In genomic region chr4:150059841-150060468, GRCm38 (mm10) we compare ENCODE assay signal across 12 mouse cellular contexts. TPM values are rescaled to one million over a fixed set of nuclear protein-coding genes. Genes with fewer than 3 reads are reported as not detected.
DNase-seq lines count a peak whose midpoint lies in the region; ATAC-seq lines count a peak whose summit lies in the region.
"Had no signal": no experiment of that assay in that cellular context is flagged by ENCODE, and none has a peak within 500 bp of the region (broad histone marks: within the 10 kb centered on the region; RNA-seq: fewer than 3 reads in every experiment).

No protein-coding gene starts in this region.

- no peak overlapping the region for H3K27ac ChIP-seq in heart, embryonic 11.5 days (ENCODE audit: low read depth, low read length)
- no peak overlapping the region for H3K27ac ChIP-seq in midbrain, embryonic 11.5 days (ENCODE audit: low read depth, low read length)
- no peak overlapping the region for H3K27ac ChIP-seq in midbrain, embryonic 15.5 days
- H3K27ac ChIP-seq in intestine, embryonic 16.5 days (ENCODE audit: low read length) = peak overlapping the region; percentile 65
- peak overlapping the region; percentile 81 for H3K27ac ChIP-seq in stomach, embryonic 15.5 days
- H3K27ac ChIP-seq: left cerebral cortex, adult 2 months had no signal

- 70% methylated on average over 9 of the region's 9 CpGs for WGBS in heart, embryonic 11.5 days (ENCODE audit: insufficient replicate concordance)
- 48% methylated on average over 9 of the region's 9 CpGs for WGBS in midbrain, embryonic 11.5 days
- WGBS in midbrain, embryonic 15.5 days = 56% methylated on average over 9 of the region's 9 CpGs
- whole genome bisulfite sequencing in intestine, embryonic 16.5 days = 62% methylated on average over 9 of the region's 9 CpGs
- WGBS in stomach, embryonic 15.5 days = 65% methylated on average over 9 of the region's 9 CpGs

- H3K9me3 ChIP-seq in heart, embryonic 11.5 days (replicated peaks; ENCODE audit: control insufficient read depth, low read length) = no peaks in the 10 kb centered on the region
- no peaks in the 10 kb centered on the region for H3K9me3 ChIP-seq in midbrain, embryonic 11.5 days (ENCODE audit: control insufficient read depth, low read length)
- H3K9me3 ChIP-seq in midbrain, embryonic 15.5 days = no peaks in the 10 kb centered on the region
- no peaks in the 10 kb centered on the region for H3K9me3 ChIP-seq in intestine, embryonic 16.5 days (ENCODE audit: control insufficient read depth, low read length)
- H3K9me3 ChIP-seq in stomach, embryonic 15.5 days = no peaks in the 10 kb centered on the region

- H3K4me1 ChIP-seq in heart, embryonic 11.5 days (ENCODE audit: control insufficient read depth, insufficient read depth, low read length) = 0 out of 2 replicates have a peak, but pooled peaks cover 3% of the 10 kb centered on the region
- H3K4me1 ChIP-seq in midbrain, embryonic 11.5 days (ENCODE audit: control insufficient read depth, insufficient read depth, low read length) = no peaks in the 10 kb centered on the region
- H3K4me1 ChIP-seq in midbrain, embryonic 15.5 days = no peaks in the 10 kb centered on the region
- peaks cover 25% of the 10 kb centered on the region for H3K4me1 ChIP-seq in intestine, embryonic 16.5 days (ENCODE audit: control insufficient read depth, insufficient read depth, low read length)
- H3K4me1 ChIP-seq in stomach, embryonic 15.5 days = peaks cover 22% of the 10 kb centered on the region

- H3K36me3 ChIP-seq in heart, embryonic 11.5 days (ENCODE audit: control insufficient read depth, insufficient read depth, low read length) = no peaks in the 10 kb centered on the region
- no peaks in the 10 kb centered on the region for H3K36me3 ChIP-seq in midbrain, embryonic 11.5 days (ENCODE audit: control insufficient read depth, insufficient read depth, low read length)
- H3K36me3 ChIP-seq in midbrain, embryonic 15.5 days (replicated peaks) = no peaks in the 10 kb centered on the region
- no peaks in the 10 kb centered on the region for H3K36me3 ChIP-seq in intestine, embryonic 16.5 days (ENCODE audit: control insufficient read depth, insufficient read depth, low read length)
- no peaks in the 10 kb centered on the region for H3K36me3 ChIP-seq in stomach, embryonic 15.5 days

- H3K27me3 ChIP-seq in heart, embryonic 11.5 days (ENCODE audit: control insufficient read depth, insufficient read depth, low read length) = peaks cover 3% of the 10 kb centered on the region; the same call in 1 of the 2 replicates
- no peaks in the 10 kb centered on the region for H3K27me3 ChIP-seq in midbrain, embryonic 11.5 days (ENCODE audit: control insufficient read depth, insufficient read depth, low read length)
- H3K27me3 ChIP-seq in midbrain, embryonic 15.5 days (replicated peaks) = no peaks in the 10 kb centered on the region
- no peaks in the 10 kb centered on the region for H3K27me3 ChIP-seq in intestine, embryonic 16.5 days (replicated peaks; ENCODE audit: control insufficient read depth, insufficient read depth, low read length)
- H3K27me3 ChIP-seq in stomach, embryonic 15.5 days (replicated peaks) = no peaks in the 10 kb centered on the region

- no peak for ATAC-seq in heart, embryonic 11.5 days (replicated peaks; ENCODE audit: insufficient number of reproducible peaks, low FRiP score, low TSS enrichment)
- ATAC-seq in midbrain, embryonic 11.5 days (ENCODE audit: low FRiP score) = no peak
- no peak for ATAC-seq in midbrain, embryonic 15.5 days (replicated peaks)
- peak; percentile 45 for ATAC-seq in intestine, embryonic 16.5 days
- no peak for ATAC-seq in stomach, embryonic 15.5 days (ENCODE audit: insufficient read depth, low FRiP score, low read depth)
- ATAC-seq: activated CD4-positive, CD25-positive, alpha-beta regulatory T cell, adult 4 months; hindbrain, embryonic 16.5 days had no signal

- no peak overlapping the region for H3K4me2 ChIP-seq in heart, embryonic 11.5 days
- H3K4me2 ChIP-seq in midbrain, embryonic 11.5 days = no peak overlapping the region
- no peak overlapping the region for H3K4me2 ChIP-seq in midbrain, embryonic 15.5 days
- H3K4me2 ChIP-seq in intestine, embryonic 16.5 days (ENCODE audit: low read depth, low read length) = peak overlapping the region; percentile 26; the same call in 1 of the 2 replicates
- H3K4me2 ChIP-seq in stomach, embryonic 15.5 days = no peak overlapping the region

- H3K4me3 ChIP-seq in heart, embryonic 11.5 days (ENCODE audit: low read depth, low read length) = no peak overlapping the region
- no peak overlapping the region for H3K4me3 ChIP-seq in midbrain, embryonic 11.5 days (ENCODE audit: low read depth, low read length)
- no peak overlapping the region for H3K4me3 ChIP-seq in midbrain, embryonic 15.5 days
- no peak overlapping the region for H3K4me3 ChIP-seq in intestine, embryonic 16.5 days (ENCODE audit: low read length)
- no peak overlapping the region for H3K4me3 ChIP-seq in stomach, embryonic 15.5 days (replicated peaks)
- H3K4me3 ChIP-seq: left cerebral cortex, adult 2 months had no signal

- peak; percentile 92 for DNase-seq in heart, adult 11 months
- DNase-seq in midbrain, embryonic 11.5 days (ENCODE audit: low spot score, missing footprints) = no peak
- no peak for DNase-seq in cerebellum, postnatal 10 days
- no peak for DNase-seq in cerebellum, adult 9-10 months
- DNase-seq: gastrocnemius, postnatal 36 days had no signal

- H3K9ac ChIP-seq in heart, embryonic 11.5 days (ENCODE audit: low read depth, low read length) = no peak overlapping the region
- H3K9ac ChIP-seq in midbrain, embryonic 11.5 days (ENCODE audit: low read length) = 0 out of 2 replicates have a peak overlapping the region, but pooled peaks have one; percentile 4
- no peak overlapping the region for H3K9ac ChIP-seq in midbrain, embryonic 15.5 days
- H3K9ac ChIP-seq in intestine, embryonic 16.5 days (ENCODE audit: low read depth, low read length) = no peak overlapping the region
- no peak overlapping the region for H3K9ac ChIP-seq in stomach, embryonic 15.5 days

RNA-seq across cellular contexts. Expression of gene Gpr157, which starts 27.2 kb away (rescaled TPM):
- polyA plus RNA-seq in heart, embryonic 11.5 days (2014; fragmentation: Nextera tagmentation; extraction: Ambion mirVana) = 1.3 and 1.5 TPM in 2 replicates
- polyA plus RNA-seq in midbrain, embryonic 11.5 days (2014; fragmentation: Nextera tagmentation; extraction: Ambion mirVana) = 0.10 and 0.15 TPM in 2 replicates
- 0.32 and 0.55 TPM in 2 replicates for polyA plus RNA-seq in midbrain, embryonic 15.5 days (2015; fragmentation: Nextera tagmentation; extraction: Ambion mirVana)
- 1.6 and 1.8 TPM in 2 replicates for polyA plus RNA-seq in intestine, embryonic 16.5 days (2015; fragmentation: Nextera tagmentation; extraction: Ambion mirVana)
- 1.2 and 1.3 TPM in 2 replicates for polyA plus RNA-seq in stomach, embryonic 15.5 days (2015; fragmentation: Nextera tagmentation; extraction: Ambion mirVana)

RNA-seq across cellular contexts. Expression of gene H6pd, which starts 51.1 kb away (rescaled TPM):
- polyA plus RNA-seq in heart, embryonic 11.5 days (2014; fragmentation: Nextera tagmentation; extraction: Ambion mirVana) = 4.8 and 6.2 TPM in 2 replicates
- polyA plus RNA-seq in midbrain, embryonic 11.5 days (2014; fragmentation: Nextera tagmentation; extraction: Ambion mirVana) = 1.7 and 2.4 TPM in 2 replicates
- polyA plus RNA-seq in midbrain, embryonic 15.5 days (2015; fragmentation: Nextera tagmentation; extraction: Ambion mirVana) = 2.5 and 3.1 TPM in 2 replicates
- polyA plus RNA-seq in intestine, embryonic 16.5 days (2015; fragmentation: Nextera tagmentation; extraction: Ambion mirVana) = 31.6 and 41.6 TPM in 2 replicates
- 14.4 and 15.3 TPM in 2 replicates for polyA plus RNA-seq in stomach, embryonic 15.5 days (2015; fragmentation: Nextera tagmentation; extraction: Ambion mirVana)

RNA-seq across cellular contexts. Expression of gene Slc2a5, which starts 59.1 kb away (rescaled TPM):
- 0.79 and 1.3 TPM in 2 replicates for polyA plus RNA-seq in heart, embryonic 11.5 days (2014; fragmentation: Nextera tagmentation; extraction: Ambion mirVana)
- polyA plus RNA-seq in midbrain, embryonic 11.5 days (2014; fragmentation: Nextera tagmentation; extraction: Ambion mirVana) = 1.1 and 1.6 TPM in 2 replicates
- polyA plus RNA-seq in midbrain, embryonic 15.5 days (2015; fragmentation: Nextera tagmentation; extraction: Ambion mirVana) = 1.6 and 2.9 TPM in 2 replicates
- polyA plus RNA-seq in intestine, embryonic 16.5 days (2015; fragmentation: Nextera tagmentation; extraction: Ambion mirVana) = 2.4 and 3.4 TPM in 2 replicates
- 1.6 and 2.4 TPM in 2 replicates for polyA plus RNA-seq in stomach, embryonic 15.5 days (2015; fragmentation: Nextera tagmentation; extraction: Ambion mirVana)
- polyA plus RNA-seq: activated CD4-positive, CD25-positive, alpha-beta regulatory T cell, adult 4 months had no signal

Comparison
In these comparisons a context has a peak if more than half of its experiments do, and no peak if none do; other contexts are left out.
1. H3K27ac ChIP-seq: peak in intestine, embryonic 16.5 days (single experiment) and stomach, embryonic 15.5 days (single experiment); none in heart, embryonic 11.5 days (single experiment), midbrain, embryonic 11.5 days (single experiment) and midbrain, embryonic 15.5 days (single experiment).